Mouse (Mus musculus) embryonic facial prominence, embryonic 15.5 days (tissue): ENCODE data around the gene Arl11. TPM values are rescaled to one million over a fixed set of nuclear protein-coding genes. Genes with fewer than 3 reads are reported as not detected.

ENCODE experiments used
- polyA plus RNA-seq: library from polyadenylated mRNA; unstranded; fragments of >200 nt; fragmentation: Nextera tagmentation; extraction: Ambion mirVana; gene quantifications from 2 replicates; pipeline ENCODE4 v1.2.1, GENCODE M21; 2015

Gene Arl11
- polyA plus RNA-seq, 1 experiment from 2014 or later = 1.4 TPM

Other genes starting within 250 kb of the Arl11 start
- 2.5 and 2.9 TPM in 2 replicates for gene Sacs, start 171.3 kb upstream of the Arl11 start, polyA plus RNA-seq
- gene Sgcg, start 51.3 kb upstream of the Arl11 start, polyA plus RNA-seq = 11.1 and 16.8 TPM in 2 replicates
- gene Ebpl, start 50.7 kb downstream of the Arl11 start, polyA plus RNA-seq = 12.0 and 12.2 TPM in 2 replicates
- 44.4 and 45.1 TPM in 2 replicates for gene Kpna3, start 130.1 kb downstream of the Arl11 start, polyA plus RNA-seq
- gene Spryd7, start 247.1 kb downstream of the Arl11 start, polyA plus RNA-seq = 23.5 and 23.8 TPM in 2 replicates